18 mouse cellular contexts compared by ENCODE assay signal in the genomic region with DNA sequence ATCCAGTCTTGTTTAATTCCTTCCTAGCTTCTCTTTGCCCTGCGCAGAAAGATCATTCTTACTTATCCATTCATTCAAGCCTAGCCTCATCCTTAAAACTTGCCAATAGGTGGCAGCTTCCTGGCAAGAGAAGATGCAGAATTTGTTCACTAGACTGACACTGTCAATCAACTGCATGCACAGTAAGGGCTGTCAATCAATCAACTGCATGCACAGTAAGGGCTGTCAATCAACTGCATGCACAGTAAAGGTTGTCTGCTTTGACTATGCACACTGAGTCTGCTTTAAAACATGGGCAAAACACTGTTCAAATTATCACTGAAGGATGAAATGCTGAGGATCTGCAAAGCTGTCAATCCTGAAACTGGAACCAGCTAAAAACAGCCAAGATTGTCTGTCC.
"Had no signal": no experiment of that assay in that cellular context is flagged by ENCODE, and none has a peak within 500 bp of the region (broad histone marks: within the 10 kb centered on the region; RNA-seq: fewer than 3 reads in every experiment).

No protein-coding gene starts in this region.

- H3K4me1 ChIP-seq: limb, embryonic 12.5 days; limb, embryonic 15.5 days; midbrain, embryonic 12.5 days had no signal

- H3K27ac ChIP-seq: limb, embryonic 12.5 days; limb, embryonic 15.5 days; liver, embryonic 14.5 days; macrophage; midbrain, embryonic 12.5 days had no signal

- H3K4me2 ChIP-seq: limb, embryonic 12.5 days; limb, embryonic 15.5 days; liver, embryonic 11.5 days; lung, embryonic 14.5 days; midbrain, embryonic 12.5 days had no signal

- DNase-seq: kidney, adult 18-20 months; kidney, postnatal 10 days; kidney, postnatal 36 days; layer of hippocampus, adult 9-11 months; left cerebral cortex, postnatal 4 days; liver, postnatal 0 days; right cerebral cortex, postnatal 25 days; spleen, adult 18-20 months; thymus, postnatal 25 days had no signal

- H3K36me3 ChIP-seq: midbrain, embryonic 12.5 days had no signal

- H3K9me3 ChIP-seq: limb, embryonic 12.5 days; limb, embryonic 15.5 days; midbrain, embryonic 12.5 days had no signal

- H3K27me3 ChIP-seq: limb, embryonic 12.5 days; limb, embryonic 15.5 days; midbrain, embryonic 12.5 days had no signal

- ATAC-seq: intestine, embryonic 16.5 days; liver, postnatal 0 days; midbrain, embryonic 16.5 days had no signal

- H3K9ac ChIP-seq: limb, embryonic 12.5 days; limb, embryonic 15.5 days; liver, embryonic 14.5 days; liver, postnatal 0 days; lung, embryonic 14.5 days; midbrain, embryonic 12.5 days had no signal

- H3K4me3 ChIP-seq: limb, embryonic 12.5 days; limb, embryonic 15.5 days; midbrain, embryonic 12.5 days had no signal
